Mouse (Mus musculus) activated CD4-positive, CD25-positive, alpha-beta regulatory T cell, adult 9 weeks (primary cell): ENCODE measurements around the gene Zfp410. TPM values are rescaled to one million over a fixed set of nuclear protein-coding genes. Genes with fewer than 3 reads are reported as not detected.

Experiments used
- polyA plus RNA-seq: library from polyadenylated mRNA; unstranded; fragments of 100-300 nt; shearing (Covaris generic); gene quantifications from one replicate; pipeline ENCODE4 v1.2.1, GENCODE M21; 2017

The Zfp410 gene
- polyA plus RNA-seq, result 71.4 TPM

DNA sequence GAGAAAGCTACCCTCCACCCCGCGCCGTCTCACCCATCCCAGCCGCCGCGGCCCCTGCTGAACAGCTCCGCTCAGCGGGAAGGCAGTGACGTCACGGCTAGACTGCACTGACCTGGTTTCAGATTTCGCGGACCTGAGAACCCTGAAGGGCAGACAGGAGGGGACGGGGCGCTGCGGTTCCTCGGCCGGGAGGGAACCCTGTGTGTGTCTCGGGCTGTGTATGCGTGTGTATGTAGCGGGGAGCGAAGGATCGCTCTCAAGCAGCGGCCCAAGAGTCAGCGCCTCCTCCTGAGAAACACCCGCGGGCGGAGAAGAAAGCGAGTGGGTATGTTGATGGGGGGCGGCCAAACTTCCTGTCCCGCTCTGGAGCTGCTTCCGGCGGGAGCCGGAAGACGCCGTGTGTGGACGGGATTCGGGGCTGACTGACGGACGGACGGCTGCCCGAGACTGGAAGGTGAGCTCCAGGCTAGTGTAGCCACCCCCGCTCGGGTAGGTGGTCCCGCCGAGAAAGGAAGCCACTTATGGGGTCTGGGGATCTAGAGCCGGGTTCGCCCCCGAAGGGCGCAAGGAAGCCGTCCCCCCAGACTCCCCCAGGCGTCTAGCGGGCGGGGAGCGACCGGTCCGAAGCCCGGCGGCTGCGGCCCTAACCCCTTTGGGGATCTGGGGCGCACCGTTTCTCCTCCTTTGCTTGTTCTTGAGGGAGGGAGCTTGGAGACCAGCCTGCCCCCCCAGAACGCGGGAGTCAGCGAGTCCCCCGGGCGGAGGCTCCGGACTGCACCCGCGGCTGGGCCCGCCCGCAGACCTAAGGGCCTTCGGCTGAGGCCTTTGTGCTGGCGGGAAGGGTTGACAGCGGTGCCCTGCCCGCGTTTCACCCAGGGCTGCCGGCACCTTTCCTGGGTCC, at the start of gene Zfp410:
Gene Zfp410 (plus strand): TSS at position 132 of the 901 bp plus-strand sequence.

GRCm38 (mm10) chr12:84284885-84285592, 31.6 kb upstream of the Zfp410 start, which contains the start of gene Ptgr2:
Gene Ptgr2 (plus strand): TSS chr12:84285232.

DNA sequence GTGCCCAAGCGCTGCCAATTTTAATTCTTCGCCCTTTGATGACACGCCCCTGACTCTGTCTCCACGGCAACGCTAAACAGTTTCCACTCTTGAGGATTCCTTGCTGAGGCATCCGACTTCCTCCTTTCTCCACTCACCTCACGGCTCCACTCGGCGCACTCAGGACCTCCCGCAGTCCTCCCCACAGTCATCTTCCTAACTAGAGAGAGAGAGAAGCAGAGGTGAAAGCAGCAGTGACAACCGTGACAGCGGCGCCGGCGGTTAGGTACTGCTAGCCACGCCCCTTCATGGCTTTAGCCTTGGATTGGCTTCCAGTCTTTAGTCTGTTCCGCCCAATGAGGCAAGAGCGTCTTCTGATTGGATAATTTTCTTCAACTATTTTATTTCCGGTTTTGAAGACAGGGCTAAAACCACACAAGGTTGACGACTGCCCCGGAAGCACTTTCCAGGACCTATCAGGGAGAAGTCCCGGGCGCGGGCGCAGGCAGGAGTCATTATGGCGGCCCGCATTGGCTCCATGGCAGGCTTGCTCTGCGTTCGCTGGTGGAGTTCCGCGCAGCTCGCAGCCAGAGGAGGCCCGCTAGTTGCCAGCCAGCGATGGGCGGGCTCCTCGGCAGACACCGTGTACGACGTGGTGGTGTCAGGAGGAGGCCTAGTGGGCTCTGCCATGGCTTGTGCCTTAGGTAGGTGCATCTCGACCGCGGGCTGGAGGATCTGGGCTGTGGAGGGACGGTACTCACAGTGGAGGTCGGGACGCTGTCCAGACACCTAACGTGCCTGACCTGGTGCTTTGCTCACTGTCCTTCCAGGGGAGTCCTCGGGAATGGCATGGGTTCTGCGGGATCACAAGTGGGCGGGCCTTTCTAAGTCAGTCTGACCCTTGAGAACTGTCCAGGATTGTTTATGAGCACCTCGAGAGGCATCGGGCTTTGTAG, 45.2 kb downstream of the Zfp410 start, which contains the start of the genes Coq6 and Fam161b:
Gene Coq6 (plus strand): TSS at position 103 of the 935 bp plus-strand sequence.
Gene Fam161b (minus strand): TSS at position 279 of the 935 bp plus-strand sequence.

Other genes with a start within 250 kb of the Zfp410 start
- gene Acot5, start 247.5 kb upstream of the Zfp410 start, polyA plus RNA-seq, result not detected
- gene Acot6, start 216.2 kb upstream of the Zfp410 start, polyA plus RNA-seq, result 0.75 TPM
- gene Dnal1, start 202.5 kb upstream of the Zfp410 start, polyA plus RNA-seq, result 0.86 TPM
- not detected for gene Pnma1, start 168.4 kb upstream of the Zfp410 start, polyA plus RNA-seq
- gene Elmsan1, start 98.0 kb upstream of the Zfp410 start, polyA plus RNA-seq, result 28.9 TPM
- 38.0 TPM for gene Ptgr2, start 31.6 kb upstream of the Zfp410 start, polyA plus RNA-seq
- gene Coq6, start 44.8 kb downstream of the Zfp410 start, polyA plus RNA-seq, result 31.9 TPM
- 1.1 TPM for gene Fam161b, start 45.0 kb downstream of the Zfp410 start, polyA plus RNA-seq
- 49.5 TPM for gene Entpd5, start 92.2 kb downstream of the Zfp410 start, polyA plus RNA-seq
- gene Bbof1, start 92.2 kb downstream of the Zfp410 start, polyA plus RNA-seq, result 0.39 TPM
- gene Rnf113a2, start 100.3 kb downstream of the Zfp410 start, polyA plus RNA-seq, result 29.7 TPM
- gene Aldh6a1, start 134.2 kb downstream of the Zfp410 start, polyA plus RNA-seq, result 17.3 TPM
- gene Lin52, start 134.6 kb downstream of the Zfp410 start, polyA plus RNA-seq, result 23.3 TPM